Mouse (Mus musculus): ENCODE data around the gene Adk.

DNA sequence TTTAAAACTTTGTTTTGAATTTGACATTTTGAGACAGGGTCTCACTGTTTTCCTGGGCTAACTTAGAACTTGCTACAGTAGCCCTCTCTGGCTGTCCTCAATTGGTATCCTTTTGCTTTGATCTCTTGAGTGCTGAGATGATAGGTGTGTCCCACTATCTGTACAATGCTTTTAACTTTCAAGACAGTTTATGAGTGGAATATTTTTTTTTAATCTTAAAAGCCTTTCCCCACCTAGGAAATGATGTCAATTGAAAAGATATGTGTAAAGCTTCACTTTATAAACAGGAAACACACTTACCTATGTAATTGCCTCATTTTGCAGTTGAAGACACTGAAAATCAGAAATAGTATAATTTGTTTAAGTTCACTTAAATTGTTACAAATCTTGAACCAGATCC is 26.1 kb downstream of the Adk start:
- TF ChIP-seq CTCF (IDR thresholded peaks at IDR 0.05; ENCODE audit: low read depth) (no peak), EP300 (IDR thresholded peaks at IDR 0.05; ENCODE audit: low read depth) (no peak)

Measured in heart, postnatal 0 days (tissue).